Mouse (Mus musculus) small intestine, adult 2 months (tissue): ENCODE measurements around the gene Nectin3.

Source experiments
- CTCF ChIP-seq: fragments of 200-500 bp; IDR thresholded peaks from 2 replicates; pipeline ENCODE4 v1.5.1; 2012; ENCODE audit warnings: low read depth, mild to moderate bottlenecking, control low read depth, inconsistent platforms, low read length, moderate library complexity, mixed read lengths; ENCODE audit not compliant: insufficient replicate concordance, insufficient read length; ENCODE audit errors: extremely low read depth
- POLR2A ChIP-seq: fragments of 200-500 bp; IDR thresholded peaks from 2 replicates; pipeline ENCODE4 v1.6.1; 2012; ENCODE audit warnings: low read depth, mild to moderate bottlenecking, control low read depth, inconsistent platforms, low read length, moderate library complexity

- TF ChIP-seq POLR2A (no peak), CTCF (no peak)
Observed at GRCm38 (mm10) chr16:46487436-46488097, 10.8 kb downstream of the Nectin3 start.
